Mouse (Mus musculus) intestine, postnatal 0 days (tissue): ENCODE results near the gene Ubc. TPM values are rescaled to one million over a fixed set of nuclear protein-coding genes. Genes with fewer than 3 reads are reported as not detected.

Experiments used
- ATAC-seq: fragments of 200-750 bp; cut with Nextera tagmentation; 2 replicates; pipeline ENCODE4 v1.8.0; 2017; ENCODE audit warnings: mild to moderate bottlenecking, moderate TSS enrichment, moderate library complexity
- H3K27ac ChIP-seq: fragments of 300-500 bp; sonication (generic); 2 replicates; pipeline ENCODE4 v1.5.1; 2014; ENCODE audit warnings: mild to moderate bottlenecking, low read depth, low read length, moderate library complexity
- H3K27me3 ChIP-seq: fragments of 300-500 bp; sonication (generic); replicated peaks from 2 replicates; pipeline ENCODE4 v1.6.1; 2014; ENCODE audit warnings: low read length, mixed read lengths; ENCODE audit not compliant: control insufficient read depth, insufficient read depth
- H3K36me3 ChIP-seq: fragments of 300-500 bp; sonication (generic); 2 replicates; pipeline ENCODE4 v1.6.1; 2014; ENCODE audit warnings: mild to moderate bottlenecking, moderate library complexity; ENCODE audit not compliant: control insufficient read depth, insufficient read depth
- H3K4me1 ChIP-seq: fragments of 300-500 bp; sonication (generic); replicated peaks from 2 replicates; pipeline ENCODE4 v1.6.1; 2014; ENCODE audit warnings: antibody characterized with exemption, low read length, mixed read lengths; ENCODE audit not compliant: control insufficient read depth, insufficient read depth
- H3K4me2 ChIP-seq: fragments of 300-500 bp; sonication (generic); replicated peaks from 2 replicates; pipeline ENCODE4 v1.6.1; 2014; ENCODE audit warnings: low read depth, mild to moderate bottlenecking, moderate library complexity
- H3K4me3 ChIP-seq: fragments of 300-500 bp; sonication (generic); 2 replicates; pipeline ENCODE4 v1.5.1; 2014; ENCODE audit warnings: low read depth, low read length
- H3K9ac ChIP-seq: fragments of 300-500 bp; sonication (generic); 2 replicates; pipeline ENCODE4 v1.6.1; 2014; ENCODE audit warnings: mild to moderate bottlenecking, low read depth, low read length
- H3K9me3 ChIP-seq: fragments of 300-500 bp; sonication (generic); 2 replicates; pipeline ENCODE4 v1.6.1; 2016; ENCODE audit warnings: mixed run types; ENCODE audit not compliant: control insufficient read depth
- CTCF ChIP-seq: sonication (generic); IDR thresholded peaks from 2 replicates; pipeline ENCODE4 v1.5.1; 2016; ENCODE audit warnings: low read depth, mild to moderate bottlenecking, control low read depth, antibody characterized with exemption, moderate library complexity
- WGBS: fragments of 180-500 bp; shearing (Covaris S2); extraction: QIAGEN DNeasy Blood & Tissue Kit; methylation state at CpG from one replicate; pipeline ENCODE4 v1.1.7; 2014; 5-methylcytosine and 5-hydroxymethylcytosine counted together
- polyA plus RNA-seq: library from polyadenylated mRNA; unstranded; fragments of >200 nt; fragmentation: Nextera tagmentation; extraction: Ambion mirVana; gene quantifications from 2 replicates; pipeline ENCODE4 v1.2.1, GENCODE M21; 2015

Ubc gene
- polyA plus RNA-seq, 1 experiment from 2014 or later = 371 TPM

- Histone ChIP-seq H3K4me1 (no peaks in the 10 kb centered on the region), H3K4me2 (no peak overlapping the region), H3K27ac (no peak overlapping the region), H3K36me3 (no peaks in the 10 kb centered on the region), H3K9ac (no peak overlapping the region), H3K27me3 (peaks cover 5% of the 10 kb centered on the region; the same call in 1 of the 2 replicates), H3K9me3 (no peaks in the 10 kb centered on the region), H3K4me3 (no peak overlapping the region)
- ATAC-seq = no peak
- no peak for TF ChIP-seq CTCF
- WGBS = 39% methylated on average over 7 of the region's 7 CpGs
Measured at GRCm38 (mm10) chr5:125355650-125356049, 34.4 kb downstream of the Ubc start.

- Histone ChIP-seq H3K27ac (no peak overlapping the region), H3K36me3 (no peaks in the 10 kb centered on the region), H3K27me3 (peaks cover 5% of the 10 kb centered on the region; the same call in 1 of the 2 replicates), H3K9me3 (no peaks in the 10 kb centered on the region), H3K9ac (no peak overlapping the region), H3K4me1 (no peaks in the 10 kb centered on the region), H3K4me3 (no peak overlapping the region), H3K4me2 (no peak overlapping the region)
- no peak for TF ChIP-seq CTCF
- no peak for ATAC-seq
- WGBS = 56% methylated on average over 7 of the region's 7 CpGs
Measured at GRCm38 (mm10) chr5:125354885-125355492, 35.0 kb downstream of the Ubc start.

GRCm38 (mm10) chr5:125352781-125353294 lies 37.2 kb downstream of the Ubc start:
- peak; percentile 35; the same call in 1 of the 2 replicates for TF ChIP-seq CTCF
- no peaks in the 10 kb centered on the region for H3K4me1 ChIP-seq
- no peak for ATAC-seq
- no peaks in the 10 kb centered on the region for H3K36me3 ChIP-seq
- H3K27me3 ChIP-seq = peaks cover 9% of the 10 kb centered on the region; the same call in 1 of the 2 replicates
- H3K27ac ChIP-seq = no peak overlapping the region
- no peaks in the 10 kb centered on the region for H3K9me3 ChIP-seq
- H3K9ac ChIP-seq = no peak overlapping the region
- H3K4me3 ChIP-seq = no peak overlapping the region
- H3K4me2 ChIP-seq = no peak overlapping the region
- WGBS = 94% methylated on average over 5 of the region's 5 CpGs

- no peak overlapping the region for H3K9ac ChIP-seq
- H3K4me1 ChIP-seq = no peaks in the 10 kb centered on the region
- no peak for TF ChIP-seq CTCF
- WGBS = 93% methylated on average over 5 of the region's 5 CpGs
- H3K27ac ChIP-seq = no peak overlapping the region
- no peak for ATAC-seq
- no peaks in the 10 kb centered on the region for H3K9me3 ChIP-seq
- H3K36me3 ChIP-seq = no peaks in the 10 kb centered on the region
- H3K27me3 ChIP-seq = peaks cover 9% of the 10 kb centered on the region; the same call in 1 of the 2 replicates
- H3K4me2 ChIP-seq = no peak overlapping the region
- H3K4me3 ChIP-seq = no peak overlapping the region
Measured at GRCm38 (mm10) chr5:125351939-125352338, 38.1 kb downstream of the Ubc start.

DNA sequence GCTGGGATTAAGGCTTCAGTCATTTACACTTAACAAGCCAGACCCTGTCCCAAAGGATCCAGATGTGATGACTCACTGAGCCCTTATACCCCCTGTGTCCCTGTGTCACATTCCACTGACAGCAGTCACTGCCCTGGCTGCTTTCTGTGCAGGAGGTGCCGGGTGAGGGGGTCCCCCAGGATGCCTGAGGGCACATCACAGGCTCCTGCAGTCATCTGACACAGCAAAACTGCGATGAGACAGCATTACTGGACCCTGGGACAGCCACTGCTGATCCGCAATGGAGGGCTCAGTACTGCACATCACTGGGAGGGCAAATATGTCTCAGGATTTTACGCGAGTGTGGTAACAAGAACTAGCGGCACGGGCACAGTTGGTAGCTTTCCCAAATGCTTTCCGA lies 38.9 kb downstream of the Ubc start:
- TF ChIP-seq CTCF = no peak
- Histone ChIP-seq H3K36me3 (no peaks in the 10 kb centered on the region), H3K4me1 (no peaks in the 10 kb centered on the region), H3K4me3 (no peak overlapping the region), H3K27me3 (peaks cover 6% of the 10 kb centered on the region; the same call in 1 of the 2 replicates), H3K4me2 (no peak overlapping the region), H3K9me3 (no peaks in the 10 kb centered on the region), H3K27ac (no peak overlapping the region), H3K9ac (no peak overlapping the region)
- no peak for ATAC-seq
- WGBS = 77% methylated on average over 8 of the region's 8 CpGs

DNA sequence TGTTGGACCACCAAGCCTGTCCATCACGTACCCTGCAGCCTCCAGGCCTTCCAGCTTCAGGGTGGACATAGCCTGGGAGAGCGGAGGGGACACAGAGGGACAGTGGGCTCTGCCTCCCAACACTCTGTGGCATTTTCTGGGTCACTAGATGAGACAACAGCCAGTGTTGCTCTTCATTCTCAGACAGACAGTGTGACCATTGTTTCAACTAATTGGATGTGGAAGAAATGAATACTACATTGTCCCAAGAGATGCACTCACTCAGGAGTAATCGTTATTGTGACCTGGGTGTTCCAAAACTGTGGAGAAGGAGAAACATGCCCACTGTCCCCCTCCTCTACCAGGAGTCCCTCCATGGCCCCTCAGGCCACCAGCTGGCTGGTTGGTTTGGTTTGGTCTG lies 40.6 kb downstream of the Ubc start:
- WGBS = 79% methylated on average over 3 of the region's 3 CpGs
- Histone ChIP-seq H3K9ac (no peak overlapping the region), H3K4me2 (no peak overlapping the region), H3K36me3 (no peaks in the 10 kb centered on the region), H3K4me3 (no peak overlapping the region), H3K27me3 (0 out of 2 replicates have a peak, but pooled peaks cover 4% of the 10 kb centered on the region), H3K4me1 (no peaks in the 10 kb centered on the region), H3K9me3 (no peaks in the 10 kb centered on the region), H3K27ac (no peak overlapping the region)
- no peak for ATAC-seq
- no peak for TF ChIP-seq CTCF
